Mouse (Mus musculus) ES-Bruce4 (cell line): ENCODE measurements at regions not wholly inside any gene's neighbourhood (a gene's known extent, or its start where the extent isn't known, plus 50 kb on each side); places are given as distances from the start of the nearest gene placed in this dataset.

Experiments used
- H3K27ac ChIP-seq: 2 replicates; pipeline ENCODE4 v1.5.1; 2012; ENCODE audit warnings: low read length, inconsistent platforms; ENCODE audit not compliant: insufficient read depth
- H3K27me3 ChIP-seq: 2 replicates; pipeline ENCODE4 v1.6.1; 2012; ENCODE audit warnings: mild to moderate bottlenecking, low read length, inconsistent platforms; ENCODE audit not compliant: control insufficient read depth, poor library complexity, insufficient read depth, severe bottlenecking
- H3K36me3 ChIP-seq: 2 replicates; pipeline ENCODE4 v1.6.1; 2012; ENCODE audit warnings: inconsistent platforms, mild to moderate bottlenecking, low read length, moderate library complexity; ENCODE audit not compliant: control insufficient read depth, poor library complexity, insufficient read depth, severe bottlenecking
- H3K4me1 ChIP-seq: one replicate; pipeline ENCODE4 v1.8.1; 2011; ENCODE audit warnings: low read length; ENCODE audit not compliant: control insufficient read depth, insufficient read depth
- H3K4me3 ChIP-seq: 2 replicates; pipeline ENCODE4 v1.5.1; 2011; ENCODE audit warnings: low read depth, mild to moderate bottlenecking, low read length
- H3K9ac ChIP-seq: 2 replicates; pipeline ENCODE4 v1.6.1; 2012; ENCODE audit warnings: low read depth, mild to moderate bottlenecking, inconsistent platforms; ENCODE audit not compliant: poor library complexity, severe bottlenecking
- H3K9me3 ChIP-seq: replicated peaks from 2 replicates; pipeline ENCODE4 v1.6.1; 2012; ENCODE audit warnings: mild to moderate bottlenecking, low read length, inconsistent platforms; ENCODE audit not compliant: control insufficient read depth, poor library complexity, insufficient read depth, severe bottlenecking
- CTCF ChIP-seq: IDR thresholded peaks from one replicate; pipeline ENCODE4 v1.8.1; 2011; ENCODE audit warnings: low read depth, low read length
- EP300 ChIP-seq: IDR thresholded peaks from 2 replicates; pipeline ENCODE4 v1.6.1; 2011; ENCODE audit warnings: low read depth, low read length; ENCODE audit not compliant: insufficient read depth
- POLR2A ChIP-seq: IDR thresholded peaks from one replicate; pipeline ENCODE4 v1.8.1; 2011; ENCODE audit warnings: low read length; ENCODE audit not compliant: insufficient read depth

DNA sequence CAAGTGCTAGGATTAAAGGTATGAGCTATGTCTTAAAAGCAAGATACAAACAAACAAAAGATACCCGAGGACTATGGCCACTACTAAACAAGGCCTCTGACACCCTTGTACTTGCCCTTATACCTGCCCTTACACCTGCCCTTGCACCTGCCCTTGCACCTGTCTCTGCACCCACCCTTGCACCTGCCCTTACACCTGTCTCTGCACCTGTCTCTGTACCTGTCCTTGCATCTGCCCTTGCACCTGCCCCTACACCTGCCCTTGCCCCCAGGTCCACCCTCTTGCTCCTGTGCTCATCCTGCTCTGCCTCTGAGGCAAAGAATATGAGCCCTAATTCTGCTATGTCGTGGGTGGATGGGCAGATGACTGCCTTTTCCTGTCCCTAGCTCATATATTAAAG lies 244.1 kb upstream of the Tle3 start:
- H3K27me3 ChIP-seq, result no peaks in the 10 kb centered on the region
- peaks cover 2% of the 10 kb centered on the region for H3K4me1 ChIP-seq
- no peak overlapping the region for H3K4me3 ChIP-seq
- H3K9me3 ChIP-seq, result no peaks in the 10 kb centered on the region
- 0 out of 2 replicates have a peak, but pooled peaks have one; percentile 47 for TF ChIP-seq EP300
- TF ChIP-seq POLR2A, result no peak
- no peak overlapping the region for H3K27ac ChIP-seq
- no peak overlapping the region for H3K9ac ChIP-seq
- no peaks in the 10 kb centered on the region for H3K36me3 ChIP-seq

DNA sequence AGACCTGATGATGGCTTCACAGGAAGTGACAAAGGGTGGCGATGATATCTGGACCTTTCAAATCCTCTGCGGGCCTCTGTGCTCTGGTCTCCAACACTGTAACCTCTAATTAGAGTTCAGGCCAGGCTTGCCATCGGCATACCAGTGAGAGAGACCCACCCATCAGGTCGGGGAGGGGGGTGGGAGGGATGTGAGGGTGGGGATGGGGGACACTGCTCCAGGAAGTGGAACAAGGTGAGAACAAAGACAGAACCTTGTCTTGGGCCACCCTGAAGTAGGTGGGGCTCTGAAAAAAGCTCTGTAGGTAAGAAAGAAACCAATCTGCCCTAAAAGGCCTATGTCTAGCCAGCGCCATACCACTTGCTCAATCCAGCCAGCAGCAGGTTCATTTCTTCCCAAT lies 243.0 kb upstream of the Tle3 start:
- no peaks in the 10 kb centered on the region for H3K27me3 ChIP-seq
- H3K27ac ChIP-seq, result no peak overlapping the region

DNA sequence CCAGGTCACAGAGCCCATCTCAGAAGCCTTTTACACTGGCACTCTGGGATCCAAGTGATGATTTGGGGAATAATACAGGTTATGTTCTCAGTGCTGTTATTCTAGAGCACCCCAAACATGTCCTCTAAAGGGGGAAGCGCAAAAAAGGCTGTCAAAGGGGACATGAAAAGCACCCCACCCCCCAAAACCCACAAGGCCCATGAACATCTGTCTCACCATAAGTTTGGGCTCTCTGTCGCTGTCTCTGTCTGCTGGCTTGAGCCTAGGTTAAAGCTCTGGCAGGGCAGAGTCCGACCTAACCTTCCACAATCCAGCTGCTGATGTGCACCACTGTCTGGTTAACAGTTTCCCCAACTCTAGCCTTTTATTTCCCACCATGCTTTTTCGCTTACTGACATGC lies 241.3 kb upstream of the Tle3 start:
- H3K9me3 ChIP-seq, result no peaks in the 10 kb centered on the region
- H3K27ac ChIP-seq, result no peak overlapping the region
- peaks cover 2% of the 10 kb centered on the region for H3K4me1 ChIP-seq
- TF ChIP-seq POLR2A (no peak), EP300 (no peak), CTCF (no peak)
- no peak overlapping the region for H3K4me3 ChIP-seq
- no peak overlapping the region for H3K9ac ChIP-seq
- H3K27me3 ChIP-seq, result no peaks in the 10 kb centered on the region
- H3K36me3 ChIP-seq, result no peaks in the 10 kb centered on the region

More for the DNA sequence above, 243.0 kb upstream of the Tle3 start:
- Histone ChIP-seq H3K36me3 (no peaks in the 10 kb centered on the region), H3K9ac (no peak overlapping the region), H3K4me3 (no peak overlapping the region), H3K4me1 (peaks cover 2% of the 10 kb centered on the region), H3K9me3 (no peaks in the 10 kb centered on the region)
- TF ChIP-seq POLR2A (no peak), EP300 (no peak), CTCF (no peak)

DNA sequence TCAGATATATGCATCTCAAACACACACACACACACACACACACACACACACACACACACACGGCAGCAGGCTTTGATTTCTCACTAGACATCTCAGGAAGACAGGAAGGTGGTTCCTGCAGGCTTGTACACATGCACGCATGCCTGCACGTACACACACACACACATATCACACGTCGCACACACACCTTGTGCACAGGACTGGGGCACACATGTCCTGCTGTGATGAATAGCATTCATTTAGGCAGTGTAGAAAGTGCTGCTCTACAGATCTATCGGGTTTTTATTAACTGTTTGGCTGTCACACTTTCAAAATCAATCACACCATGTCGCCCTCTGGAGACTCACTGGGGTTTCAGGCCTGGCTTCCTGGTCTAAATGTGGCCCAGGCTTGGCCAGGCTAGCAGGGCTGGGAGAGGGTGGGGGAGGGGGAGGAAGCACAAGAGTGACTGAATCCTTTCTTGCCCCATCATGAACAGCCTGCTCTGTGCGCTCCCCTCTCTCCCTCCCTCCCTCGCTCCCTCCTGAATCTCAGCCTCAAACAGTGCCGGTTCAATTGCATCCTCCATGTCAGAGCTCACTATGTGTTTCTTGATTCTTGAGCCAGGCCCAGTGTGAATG lies 236.8 kb upstream of the Tle3 start:
- H3K9me3 ChIP-seq, result no peaks in the 10 kb centered on the region
- H3K9ac ChIP-seq, result no peak overlapping the region
- H3K36me3 ChIP-seq, result no peaks in the 10 kb centered on the region
- no peak overlapping the region for H3K4me3 ChIP-seq
- H3K4me1 ChIP-seq, result no peaks in the 10 kb centered on the region
- no peak for TF ChIP-seq EP300
- no peak for TF ChIP-seq CTCF
- TF ChIP-seq POLR2A, result no peak
- H3K27ac ChIP-seq, result no peak overlapping the region
- no peaks in the 10 kb centered on the region for H3K27me3 ChIP-seq

DNA sequence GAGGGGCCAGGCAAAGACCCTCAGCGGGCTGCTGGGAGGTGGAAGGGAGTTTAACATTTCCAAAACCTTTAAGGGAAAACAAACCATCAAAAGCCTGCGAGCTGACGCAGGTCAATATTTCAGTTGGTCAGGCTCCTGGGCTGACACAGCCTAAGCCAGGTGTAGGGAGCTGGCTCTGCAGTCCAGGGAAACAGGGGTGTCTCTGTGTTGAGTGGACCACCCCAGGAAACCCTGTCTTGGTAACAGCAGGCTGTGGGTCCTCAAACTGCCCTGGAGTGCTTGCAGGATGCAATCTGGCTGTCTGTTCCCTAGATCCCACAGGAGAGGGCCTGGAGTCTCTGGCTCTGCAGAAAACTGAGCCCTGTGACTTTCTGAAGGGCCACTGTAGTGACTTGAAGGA lies 236.2 kb upstream of the Tle3 start:
- H3K36me3 ChIP-seq, result no peaks in the 10 kb centered on the region
- H3K9ac ChIP-seq, result no peak overlapping the region
- H3K9me3 ChIP-seq, result no peaks in the 10 kb centered on the region
- H3K27ac ChIP-seq, result no peak overlapping the region
- H3K27me3 ChIP-seq, result no peaks in the 10 kb centered on the region
- no peak overlapping the region for H3K4me3 ChIP-seq
- TF ChIP-seq CTCF, result no peak
- TF ChIP-seq EP300, result no peak
- TF ChIP-seq POLR2A, result no peak
- H3K4me1 ChIP-seq, result no peaks in the 10 kb centered on the region

DNA sequence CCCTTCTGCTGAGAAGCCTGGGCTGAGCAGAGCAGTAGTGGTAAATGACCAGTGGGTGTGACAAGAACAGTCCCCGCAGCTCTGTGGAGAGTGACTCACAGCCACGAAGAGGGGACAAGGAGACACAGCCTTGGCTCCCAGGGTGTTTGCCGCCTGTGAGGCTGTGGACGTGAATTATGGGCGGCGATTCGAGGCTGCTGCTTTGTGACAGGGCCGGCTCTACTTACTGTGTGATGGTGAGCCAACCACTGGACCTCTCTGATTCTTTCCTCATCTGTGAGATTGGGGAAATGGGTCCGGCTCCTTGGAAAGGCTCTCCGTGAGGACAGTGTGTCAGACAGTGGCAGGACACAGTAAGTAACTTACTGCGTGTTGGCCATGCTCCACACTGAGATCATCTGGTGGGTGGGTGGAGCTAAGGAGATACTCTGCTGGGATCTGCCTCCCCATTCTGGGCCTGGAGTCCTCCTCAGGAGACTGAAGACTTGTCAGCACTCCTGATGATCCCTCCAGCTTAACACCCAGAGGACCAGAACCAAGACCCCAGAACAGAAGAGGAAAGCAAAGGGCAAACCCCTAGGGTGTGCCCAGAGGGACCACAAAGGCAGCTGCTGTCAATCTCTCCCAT lies 233.3 kb upstream of the Tle3 start:
- TF ChIP-seq POLR2A, result no peak
- no peaks in the 10 kb centered on the region for H3K36me3 ChIP-seq
- H3K9me3 ChIP-seq, result no peaks in the 10 kb centered on the region
- no peaks in the 10 kb centered on the region for H3K4me1 ChIP-seq
- H3K27me3 ChIP-seq, result no peaks in the 10 kb centered on the region
- H3K9ac ChIP-seq, result no peak overlapping the region
- no peak overlapping the region for H3K27ac ChIP-seq
- H3K4me3 ChIP-seq, result no peak overlapping the region
